Mouse (Mus musculus) MEL (cell line): ENCODE data around the gene Adamts2. TPM values are rescaled to one million over a fixed set of nuclear protein-coding genes. Genes with fewer than 3 reads are reported as not detected.

Experiments used
- DNase-seq: peaks from one replicate; pipeline ENCODE4 v3.0.0; 2011; ENCODE audit warnings: low read depth, low spot score
- H3K27ac ChIP-seq: 2 replicates; pipeline ENCODE4 v1.5.1; 2012; ENCODE audit warnings: low read depth, mild to moderate bottlenecking, control low read depth, low read length, moderate library complexity; ENCODE audit not compliant: control insufficient read depth
- H3K27me3 ChIP-seq, 2 experiments: fragments of 150-350 bp in 1 of 2; sonication (generic) in 1 of 2; 2 replicates each; pipeline ENCODE4 v1.6.1; 2012; ENCODE audit warnings: low read length in 2 of 2, mild to moderate bottlenecking in 2 of 2, improper control_type of control experiment in 1 of 2, moderate library complexity in 1 of 2; ENCODE audit not compliant: insufficient read depth in 2 of 2, control insufficient read depth in 1 of 2
- H3K36me3 ChIP-seq, 2 experiments: 2 replicates each; pipeline ENCODE4 v1.6.1; 2012 to 2014; ENCODE audit warnings: low read length in 2 of 2, improper control_type of control experiment in 1 of 2, inconsistent platforms in 1 of 2, mild to moderate bottlenecking in 1 of 2; ENCODE audit not compliant: insufficient read depth in 2 of 2, control insufficient read depth in 1 of 2
- H3K4me1 ChIP-seq, 2 experiments: fragments of 150-350 bp in 1 of 2; sonication (generic) in 1 of 2; 2 replicates each; pipeline ENCODE4 v1.6.1; 2012; ENCODE audit warnings: low read length in 2 of 2, improper control_type of control experiment in 1 of 2, mild to moderate bottlenecking in 1 of 2; ENCODE audit not compliant: insufficient read depth in 2 of 2, control insufficient read depth in 1 of 2
- H3K4me3 ChIP-seq, 2 experiments: fragments of 150-350 bp in 1 of 2; sonication (generic) in 1 of 2; 2 replicates each; pipeline ENCODE4 v1.5.1; 2012; ENCODE audit warnings: low read depth in 2 of 2, low read length in 2 of 2, mild to moderate bottlenecking in 2 of 2, moderate library complexity in 2 of 2, control low read depth in 1 of 2, improper control_type of control experiment in 1 of 2; ENCODE audit not compliant: control insufficient read depth in 1 of 2, insufficient read depth in 1 of 2
- H3K79me2 ChIP-seq: 2 replicates; pipeline ENCODE4 v1.6.1; 2012; ENCODE audit warnings: mild to moderate bottlenecking, low read length, moderate library complexity; ENCODE audit not compliant: control insufficient read depth, poor library complexity, insufficient read depth
- H3K9ac ChIP-seq: 2 replicates; pipeline ENCODE4 v1.6.1; 2012; ENCODE audit warnings: low read depth, mild to moderate bottlenecking, control low read depth, low read length, moderate library complexity; ENCODE audit not compliant: control insufficient read depth, poor library complexity, severe bottlenecking
- H3K9me3 ChIP-seq: fragments of 150-350 bp; sonication (generic); replicated peaks from 2 replicates; pipeline ENCODE4 v1.6.1; 2012; ENCODE audit warnings: mild to moderate bottlenecking, low read length, improper control_type of control experiment, moderate library complexity; ENCODE audit not compliant: insufficient read depth
- CHD1 ChIP-seq: IDR thresholded peaks from 2 replicates; pipeline ENCODE4 v1.6.1; 2012; ENCODE audit warnings: low read depth, mild to moderate bottlenecking, inconsistent platforms, low read length, improper control_type of control experiment
- CHD2 ChIP-seq: IDR thresholded peaks from 2 replicates; pipeline ENCODE4 v1.6.1; 2011; ENCODE audit warnings: low read length, improper control_type of control experiment
- CTCF ChIP-seq, 3 experiments: IDR thresholded peaks in 2 of 3; conservative IDR thresholded peaks in 1 of 3; 2 replicates each; pipeline ENCODE4 v1.5.1; 2011 to 2012; ENCODE audit warnings: low read length in 3 of 3, low read depth in 2 of 3, mild to moderate bottlenecking in 2 of 3, improper control_type of control experiment in 1 of 3, inconsistent platforms in 1 of 3, mixed read lengths in 1 of 3, moderate library complexity in 1 of 3; ENCODE audit not compliant: control insufficient read depth in 1 of 3, insufficient read depth in 1 of 3, poor library complexity in 1 of 3, severe bottlenecking in 1 of 3
- ELF1 ChIP-seq: IDR thresholded peaks from 2 replicates; pipeline ENCODE4 v1.6.1; 2014; ENCODE audit warnings: low read depth, mild to moderate bottlenecking, inconsistent platforms, low read length, improper control_type of control experiment, moderate library complexity
- GABPA ChIP-seq: IDR thresholded peaks from 2 replicates; pipeline ENCODE4 v1.6.1; 2012; ENCODE audit warnings: low read depth, mild to moderate bottlenecking, inconsistent platforms, low read length, improper control_type of control experiment, moderate library complexity
- GATA1 ChIP-seq: IDR thresholded peaks from 2 replicates; pipeline ENCODE4 v1.6.1; 2011; ENCODE audit warnings: low read depth, low read length, improper control_type of control experiment
- MAFK ChIP-seq: IDR thresholded peaks from 2 replicates; pipeline ENCODE4 v1.6.1; 2011; ENCODE audit warnings: low read depth, mild to moderate bottlenecking, low read length, improper control_type of control experiment, borderline replicate concordance
- MAX ChIP-seq: IDR thresholded peaks from 2 replicates; pipeline ENCODE4 v1.6.1; 2011; ENCODE audit warnings: low read length, improper control_type of control experiment
- MEF2A ChIP-seq: IDR thresholded peaks from 2 replicates; pipeline ENCODE4 v1.6.1; 2014; ENCODE audit warnings: low read depth, mild to moderate bottlenecking, inconsistent platforms, low read length, improper control_type of control experiment; ENCODE audit not compliant: poor library complexity, insufficient replicate concordance, severe bottlenecking; ENCODE audit errors: extremely low read depth
- MYB ChIP-seq: IDR thresholded peaks from 2 replicates; pipeline ENCODE4 v1.6.1; 2011; ENCODE audit warnings: mild to moderate bottlenecking, low read depth, low read length, improper control_type of control experiment
- MYC ChIP-seq: IDR thresholded peaks from 2 replicates; pipeline ENCODE4 v1.6.1; 2011; ENCODE audit warnings: low read depth, mild to moderate bottlenecking, low read length, improper control_type of control experiment, moderate library complexity
- NELFE ChIP-seq: IDR thresholded peaks from 2 replicates; pipeline ENCODE4 v1.6.1; 2011; ENCODE audit warnings: low read depth, low read length, improper control_type of control experiment
- NRF1 ChIP-seq: IDR thresholded peaks from 2 replicates; pipeline ENCODE4 v1.6.1; 2014; ENCODE audit warnings: low read depth, mild to moderate bottlenecking, inconsistent platforms, low read length, improper control_type of control experiment, moderate library complexity; ENCODE audit not compliant: poor library complexity, insufficient read depth, severe bottlenecking
- POLR2A ChIP-seq, 2 experiments: IDR thresholded peaks; 2 replicates each; pipeline ENCODE4 v1.6.1; 2011 to 2012; ENCODE audit warnings: low read length in 2 of 2, mild to moderate bottlenecking in 2 of 2, control low read depth in 1 of 2, improper control_type of control experiment in 1 of 2, low read depth in 1 of 2, moderate library complexity in 1 of 2; ENCODE audit not compliant: control insufficient read depth in 1 of 2, insufficient read depth in 1 of 2, poor library complexity in 1 of 2
- POLR2AphosphoS2 ChIP-seq: IDR thresholded peaks from 2 replicates; pipeline ENCODE4 v1.6.1; 2011; ENCODE audit warnings: low read length, improper control_type of control experiment
- POLR2AphosphoS5 ChIP-seq: IDR thresholded peaks from 2 replicates; pipeline ENCODE4 v1.6.1; 2012; ENCODE audit warnings: low read depth, borderline replicate concordance, mild to moderate bottlenecking, inconsistent platforms, low read length, moderate library complexity, mixed read lengths
- RAD21 ChIP-seq: IDR thresholded peaks from 2 replicates; pipeline ENCODE4 v1.6.1; 2011; ENCODE audit warnings: mild to moderate bottlenecking, low read depth, low read length, improper control_type of control experiment
- RCOR1 ChIP-seq: IDR thresholded peaks from 2 replicates; pipeline ENCODE4 v1.6.1; 2012; ENCODE audit warnings: low read depth, mild to moderate bottlenecking, inconsistent platforms, low read length, improper control_type of control experiment
- SIN3A ChIP-seq: IDR thresholded peaks from 2 replicates; pipeline ENCODE4 v1.6.1; 2012; ENCODE audit warnings: low read length, improper control_type of control experiment, inconsistent platforms
- TCF12 ChIP-seq: IDR thresholded peaks from 2 replicates; pipeline ENCODE4 v1.6.1; 2014; ENCODE audit warnings: low read depth, mild to moderate bottlenecking, inconsistent platforms, low read length, improper control_type of control experiment, moderate library complexity
- UBTF ChIP-seq: IDR thresholded peaks from 2 replicates; pipeline ENCODE4 v1.6.1; 2012; ENCODE audit warnings: low read depth, mild to moderate bottlenecking, inconsistent platforms, low read length, improper control_type of control experiment, moderate library complexity, borderline replicate concordance; ENCODE audit not compliant: insufficient read depth
- ZC3H11A ChIP-seq: IDR thresholded peaks from 2 replicates; pipeline ENCODE4 v1.6.1; 2012; ENCODE audit warnings: low read depth, mild to moderate bottlenecking, inconsistent platforms, low read length, improper control_type of control experiment
- ZKSCAN1 ChIP-seq: IDR thresholded peaks from 2 replicates; pipeline ENCODE4 v1.6.1; 2012; ENCODE audit warnings: low read depth, mild to moderate bottlenecking, inconsistent platforms, low read length, improper control_type of control experiment, moderate library complexity
- ZMIZ1 ChIP-seq: IDR thresholded peaks from 2 replicates; pipeline ENCODE4 v1.6.1; 2012; ENCODE audit warnings: low read depth, mild to moderate bottlenecking, inconsistent platforms, low read length, improper control_type of control experiment, moderate library complexity
- ZNF384 ChIP-seq: IDR thresholded peaks from 2 replicates; pipeline ENCODE4 v1.6.1; 2012; ENCODE audit warnings: low read depth, mild to moderate bottlenecking, inconsistent platforms, low read length, improper control_type of control experiment
- polyA plus RNA-seq, 2 experiments: library from polyadenylated mRNA; stranded (reverse) in 1 of 2; unstranded in 1 of 2; fragments of >175 nt in 1 of 2; fragments of >200 nt in 1 of 2; gene quantifications; 2 replicates each; pipeline versions ENCODE4 v1.2.1 to v1.2.4; 2012; ENCODE audit warnings: low replicate concordance in 2 of 2, low read depth in 1 of 2; ENCODE audit not compliant: insufficient read length in 2 of 2, insufficient read depth in 1 of 2, missing spikeins in 1 of 2
- total RNA-seq: library from RNA; depleted of rRNA; stranded (reverse); fragments of 300-350 nt; gene quantifications from 2 replicates; pipeline ENCODE4 v1.2.3, GENCODE M21; 2012

The Adamts2 gene
- total and polyA plus RNA-seq, 3 experiments, result not detected

DNA sequence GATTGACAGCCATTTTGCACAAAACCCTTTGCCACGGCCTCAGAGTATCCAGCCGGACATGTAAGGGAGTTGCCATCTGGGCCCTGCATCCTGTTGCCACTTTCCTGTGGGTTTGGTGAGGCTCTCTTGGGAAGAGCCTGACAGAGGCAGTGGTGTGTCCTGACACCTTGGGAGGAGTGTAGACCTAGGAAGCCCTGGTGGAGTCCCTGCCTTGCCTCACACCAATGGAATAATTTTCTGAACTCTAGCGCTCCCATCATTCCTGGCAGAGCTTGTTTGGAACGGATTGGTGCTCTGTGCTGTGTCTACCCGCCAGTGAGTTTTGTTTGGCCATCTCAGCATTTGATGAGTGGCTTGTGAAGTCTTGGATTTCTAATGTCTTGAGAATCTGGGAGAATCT, 19.5 kb downstream of the Adamts2 start:
- H3K9me3 ChIP-seq, result no peaks in the 10 kb centered on the region

DNA sequence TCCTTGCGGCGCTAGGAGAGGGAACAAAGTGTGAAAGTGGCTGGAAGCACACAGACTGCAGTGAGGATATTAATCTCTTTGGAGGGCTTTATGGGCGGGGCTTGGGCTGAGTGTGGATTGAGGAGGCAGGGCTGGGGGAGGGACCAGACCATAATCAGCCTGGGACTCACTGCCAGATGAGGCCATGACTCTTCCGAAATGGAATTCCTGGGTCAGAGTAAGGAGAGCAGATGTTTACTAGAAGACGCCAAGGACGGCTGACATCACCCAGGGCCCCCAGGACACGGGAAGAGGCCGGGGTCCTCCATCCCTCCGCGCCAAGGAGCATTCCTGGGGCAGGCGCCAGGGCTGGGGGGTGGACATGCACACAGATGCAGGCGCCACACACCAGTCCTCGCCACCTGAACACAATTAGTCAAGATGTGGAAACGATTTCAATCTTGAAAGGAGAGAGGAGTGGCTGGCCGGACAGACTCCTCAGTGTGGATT, 20.4 kb downstream of the Adamts2 start:
- Histone ChIP-seq H3K4me3 (no peak overlapping the region), H3K27me3 (no peaks in the 10 kb centered on the region), H3K36me3 (no peaks in the 10 kb centered on the region)
- TF ChIP-seq POLR2AphosphoS2 (no peak), CTCF (IDR thresholded peaks at IDR 0.05 in 2 of 3, conservative IDR thresholded peaks at IDR 0.05 in 1 of 3; ENCODE audit: control insufficient read depth in 1 of 3, insufficient read depth in 1 of 3, low read depth in 2 of 3, low read length in 3 of 3, poor library complexity in 1 of 3, severe bottlenecking in 1 of 3) (no peak), POLR2AphosphoS5 (no peak), CHD1 (no peak), MEF2A (no peak), TCF12 (no peak), MAFK (no peak), RCOR1 (no peak), RAD21 (no peak), ZKSCAN1 (no peak), ZNF384 (no peak), NELFE (no peak), MYB (no peak), GABPA (no peak)
- TF ChIP-seq, all 39 proteins: peak for 0
- H3K27ac ChIP-seq, result no peak overlapping the region
- no peak overlapping the region for H3K9ac ChIP-seq
- DNase-seq, result no peak
- H3K4me1 ChIP-seq, result no peaks in the 10 kb centered on the region
- no peaks in the 10 kb centered on the region for H3K9me3 ChIP-seq
- H3K79me2 ChIP-seq, result no peaks in the 10 kb centered on the region

More for the DNA sequence above, 19.5 kb downstream of the Adamts2 start:
- DNase-seq, result no peak
- no peaks in the 10 kb centered on the region for H3K4me1 ChIP-seq
- H3K9ac ChIP-seq, result no peak overlapping the region
- H3K27me3 ChIP-seq, result no peaks in the 10 kb centered on the region
- TF ChIP-seq POLR2A (IDR thresholded peaks at IDR 0.05; ENCODE audit: control insufficient read depth in 1 of 2, insufficient read depth in 1 of 2, low read depth in 1 of 2, low read length in 2 of 2, poor library complexity in 1 of 2) (no peak), MYC (no peak), MYB (no peak), UBTF (no peak), ZMIZ1 (no peak), ZC3H11A (no peak), NRF1 (no peak), CHD2 (no peak), GABPA (no peak), GATA1 (no peak), MAFK (no peak), RCOR1 (no peak), MAX (no peak), SIN3A (no peak), ELF1 (no peak), POLR2AphosphoS2 (no peak)
- no peak overlapping the region for H3K4me3 ChIP-seq
- H3K36me3 ChIP-seq, result no peaks in the 10 kb centered on the region
- H3K79me2 ChIP-seq, result no peaks in the 10 kb centered on the region
- no peak overlapping the region for H3K27ac ChIP-seq
